Mouse (Mus musculus) urinary bladder, postnatal 4 days (tissue): ENCODE measurements around the gene Lgals1.

Source experiments
- DNase-seq, 2 experiments: peaks; one replicate each; pipeline ENCODE4 v3.0.0; 2021 to 2022; ENCODE audit warnings: low spot score in 2 of 2

Gene Lgals1

DNA sequence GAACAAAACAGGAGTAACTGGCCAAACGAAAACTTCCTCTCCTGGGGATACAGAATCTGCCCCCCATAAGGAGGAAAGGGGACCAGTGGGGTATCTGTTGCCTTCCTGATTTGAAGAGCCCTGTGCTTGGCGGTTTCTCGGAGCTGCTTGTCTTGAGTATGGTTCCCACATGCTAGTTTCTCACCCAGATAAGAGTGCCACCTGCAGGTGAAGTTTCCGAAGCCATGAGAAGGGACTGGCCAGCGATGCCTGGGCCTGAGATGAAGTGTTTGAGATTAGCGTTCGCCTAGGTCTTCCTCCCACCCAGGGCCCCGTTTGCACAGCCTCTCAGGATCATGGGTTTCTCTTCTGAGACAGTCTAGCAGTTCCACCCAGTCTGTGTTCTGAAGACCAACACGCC, 14.5 kb upstream of the Lgals1 start:
- DNase-seq, result no peak

GRCm38 (mm10) chr15:78913632-78914090, 12.9 kb upstream of the Lgals1 start, which contains the start of gene Pdxp:
Pdxp (plus strand) TSS chr15:78913919.
- DNase-seq, result peak; percentile 95 to 96

DNA sequence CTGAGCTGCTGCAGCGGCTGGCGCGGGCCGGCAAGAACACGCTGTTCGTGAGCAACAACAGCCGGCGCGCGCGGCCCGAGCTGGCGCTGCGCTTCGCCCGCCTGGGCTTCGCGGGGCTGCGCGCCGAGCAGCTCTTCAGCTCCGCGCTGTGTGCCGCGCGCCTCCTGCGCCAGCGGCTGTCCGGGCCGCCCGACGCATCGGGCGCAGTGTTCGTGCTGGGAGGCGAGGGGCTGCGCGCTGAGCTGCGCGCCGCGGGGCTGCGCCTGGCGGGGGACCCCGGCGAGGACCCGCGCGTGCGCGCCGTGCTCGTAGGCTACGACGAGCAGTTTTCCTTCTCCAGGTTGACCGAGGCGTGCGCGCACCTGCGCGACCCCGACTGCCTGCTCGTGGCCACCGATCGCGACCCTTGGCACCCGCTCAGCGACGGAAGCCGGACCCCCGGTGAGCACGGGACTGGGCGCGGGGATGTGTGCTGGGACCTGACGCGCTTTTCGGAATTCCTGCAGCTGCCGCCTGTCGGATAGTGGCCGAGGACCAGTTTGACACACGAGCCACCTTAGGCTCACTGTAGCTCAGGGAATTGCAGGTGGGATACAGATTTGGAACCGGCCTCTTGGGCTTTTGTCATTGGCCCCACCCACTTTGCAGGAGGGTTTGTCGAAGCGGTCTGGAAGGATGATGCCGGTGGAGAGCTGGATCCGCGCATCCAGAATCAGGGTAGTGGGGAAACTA, 12.3 kb upstream of the Lgals1 start:
- no peak for DNase-seq

- no peak for DNase-seq
These were observed 11.5 kb upstream of the Lgals1 start for GRCm38 (mm10) chr15:78914823-78915659.

DNA sequence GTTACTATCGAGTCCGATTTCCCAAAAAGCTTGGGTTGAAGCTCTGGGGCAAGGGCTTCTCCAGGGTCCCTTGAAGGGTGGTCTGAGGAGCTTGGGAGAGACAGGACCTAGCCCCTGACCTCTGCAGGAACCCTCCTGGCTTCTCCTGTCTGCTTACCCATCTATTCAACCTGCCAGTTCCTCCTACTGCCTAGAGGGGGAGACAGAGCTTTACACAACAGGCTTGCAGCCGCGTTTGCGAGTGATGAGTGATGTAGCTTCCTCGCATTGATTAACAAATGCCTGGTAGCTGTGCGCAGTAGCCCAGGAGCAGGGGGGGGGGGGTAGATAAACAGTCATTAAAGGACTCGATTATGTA, 10.9 kb upstream of the Lgals1 start:
- DNase-seq, result peak in 1 of 2 experiments; percentile 53

GRCm38 (mm10) chr15:78916052-78916826, 10.3 kb upstream of the Lgals1 start:
- no peak for DNase-seq

DNA sequence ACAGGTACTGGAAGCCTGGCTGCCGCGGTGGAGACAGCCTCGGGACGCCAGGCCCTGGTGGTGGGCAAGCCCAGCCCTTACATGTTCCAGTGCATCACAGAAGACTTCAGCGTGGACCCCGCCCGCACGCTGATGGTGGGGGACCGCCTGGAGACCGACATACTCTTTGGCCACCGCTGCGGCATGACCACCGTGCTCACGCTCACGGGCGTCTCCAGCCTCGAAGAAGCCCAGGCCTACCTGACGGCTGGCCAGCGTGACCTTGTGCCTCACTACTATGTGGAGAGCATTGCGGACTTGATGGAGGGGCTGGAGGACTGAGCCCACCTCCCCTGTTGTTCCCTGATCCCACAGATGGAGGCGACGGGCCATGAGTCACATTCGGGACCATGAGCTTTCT, 8.4 kb upstream of the Lgals1 start:
- no peak for DNase-seq

DNA sequence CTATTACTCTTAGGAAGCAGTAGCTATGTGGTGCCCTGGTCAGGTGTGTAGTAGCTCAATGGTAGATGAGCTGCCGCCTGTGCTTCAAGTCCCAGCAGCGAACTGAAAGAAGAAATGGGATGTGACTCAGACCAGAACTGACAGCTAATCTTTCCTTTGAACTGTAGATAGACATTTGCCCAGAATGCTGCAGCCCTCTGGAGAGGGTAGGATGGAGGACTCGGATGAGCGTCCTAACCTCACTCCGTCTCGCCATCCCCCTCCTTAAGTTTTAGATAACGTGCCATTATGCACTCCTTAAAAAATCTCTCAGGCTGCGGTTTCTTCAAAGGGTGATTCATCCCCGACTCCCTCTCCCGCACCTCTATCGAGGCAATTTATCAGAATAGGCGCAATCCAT, 6.6 kb upstream of the Lgals1 start:
- no peak for DNase-seq

- no peak for DNase-seq
These were observed 3.8 kb upstream of the Lgals1 start for GRCm38 (mm10) chr15:78922700-78923099.

DNA sequence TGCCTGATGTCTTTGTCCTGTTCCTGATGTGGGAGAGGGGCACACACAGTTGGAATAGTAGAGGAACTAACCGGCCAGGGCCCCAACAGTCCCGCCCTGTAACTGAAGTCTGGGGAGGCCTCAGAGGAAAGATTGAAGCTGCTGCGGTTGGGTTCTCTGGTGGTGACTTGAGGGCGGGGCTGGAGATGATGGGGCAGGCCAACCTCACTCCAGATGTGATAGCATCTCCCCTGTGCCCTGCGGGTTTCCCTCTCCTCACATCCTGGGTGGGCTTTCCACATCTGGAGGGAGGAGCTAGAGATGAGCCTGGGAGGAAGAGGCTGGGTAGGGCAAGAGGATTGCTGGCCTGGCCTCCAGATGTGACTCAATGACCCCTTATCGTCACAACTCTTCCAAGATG, 2.9 kb upstream of the Lgals1 start:
- no peak for DNase-seq

GRCm38 (mm10) chr15:78925129-78925528, 1.4 kb upstream of the Lgals1 start:
- no peak for DNase-seq

DNA sequence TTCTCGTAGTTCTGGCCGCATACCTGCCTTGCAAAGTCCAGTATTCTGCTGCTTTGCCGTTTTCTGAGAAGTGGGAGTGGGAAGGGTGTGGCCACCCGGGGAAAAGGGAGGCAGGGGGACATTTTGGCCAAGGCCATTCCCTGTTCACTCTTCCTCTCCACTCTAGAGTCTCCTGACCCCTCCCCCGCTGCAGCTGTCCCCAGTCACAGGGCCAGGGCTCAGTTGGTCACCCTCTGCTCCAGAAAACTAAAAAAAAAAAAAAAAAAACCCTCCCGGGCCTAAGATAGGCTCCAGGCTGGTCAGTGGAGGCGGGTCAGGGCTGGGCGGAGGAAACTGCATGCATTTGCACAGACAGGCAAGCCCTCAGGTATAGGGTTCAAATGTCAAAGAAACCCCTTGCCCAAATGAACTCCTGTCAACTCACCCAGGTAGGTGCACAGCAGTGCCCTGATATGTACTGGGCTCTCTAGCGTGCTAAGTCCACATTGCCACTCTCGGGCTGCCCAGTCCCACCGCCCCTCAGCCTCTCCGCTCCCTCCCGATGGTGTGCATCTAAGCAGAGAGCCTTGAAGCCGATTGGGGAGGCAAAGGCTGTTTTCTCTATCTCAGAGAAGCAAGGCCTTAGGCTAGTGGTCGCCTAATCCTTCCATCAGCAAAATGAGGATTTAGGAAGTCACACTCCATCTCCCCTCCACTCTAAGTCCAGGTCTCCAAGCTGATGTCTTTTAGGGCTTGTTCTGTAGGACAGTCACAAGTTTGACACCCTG, 679 bp downstream of the Lgals1 start:
- peak in 1 of 2 experiments; percentile 36 for DNase-seq

GRCm38 (mm10) chr15:78927788-78928457, 1.4 kb downstream of the Lgals1 start:
- peak; percentile 81 to 83 for DNase-seq

DNA sequence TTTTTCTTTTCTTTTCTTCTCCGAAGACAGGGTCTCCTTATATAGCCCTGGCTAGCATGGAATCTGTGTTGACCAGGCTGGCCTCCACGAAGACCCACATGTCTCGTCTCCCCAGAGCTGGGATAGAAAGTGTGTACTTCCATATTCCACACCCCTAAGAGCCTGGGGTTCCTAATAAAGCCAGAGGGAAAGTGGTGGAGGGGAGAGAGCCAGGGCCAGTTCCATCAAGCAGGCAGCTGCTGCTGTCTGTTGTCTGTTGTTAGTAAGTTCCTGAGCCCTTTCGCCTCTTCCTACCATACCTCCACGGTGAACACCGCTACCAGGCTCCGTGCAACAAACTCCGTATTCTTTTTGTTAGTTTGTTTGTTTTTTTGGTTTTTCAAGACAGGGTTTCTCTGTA, 2.0 kb downstream of the Lgals1 start:
- DNase-seq, result no peak

GRCm38 (mm10) chr15:78930192-78930706, 3.7 kb downstream of the Lgals1 start:
- no peak for DNase-seq

- DNase-seq, result no peak
These were observed 4.4 kb downstream of the Lgals1 start for GRCm38 (mm10) chr15:78930801-78931426.

GRCm38 (mm10) chr15:78931577-78931976, 5.1 kb downstream of the Lgals1 start:
- DNase-seq, result no peak

- DNase-seq, result peak; percentile 75 to 79
These were observed 8.3 kb downstream of the Lgals1 start, which contains the start of gene Nol12 for GRCm38 (mm10) chr15:78934784-78935320. Nol12 (plus strand) TSS chr15:78934933.

GRCm38 (mm10) chr15:78936403-78936802, 9.9 kb downstream of the Lgals1 start:
- no peak for DNase-seq

GRCm38 (mm10) chr15:78937311-78937710, 10.8 kb downstream of the Lgals1 start:
- no peak for DNase-seq
